Mouse (Mus musculus): Measurements from ENCODE around the gene Chst5.
A peak's percentile ranks its signal among the peaks of the same experiment; 100 is the strongest.
"Not testable (repeated sequence)": the region's sequence is repeated elsewhere in the genome, so short reads cannot be mapped to it uniquely, and the experiment has no call there.

Gene Chst5

GRCm38 (mm10) chr8:111871278-111871677 is 39.0 kb downstream of the Chst5 start:
- DNase-seq (ENCODE audit: low spot score) = no peak

GRCm38 (mm10) chr8:111870379-111870778 is 39.9 kb downstream of the Chst5 start:
- DNase-seq (ENCODE audit: low spot score) = no peak

- DNase-seq (ENCODE audit: low spot score) = no peak
Observed at GRCm38 (mm10) chr8:111868664-111869063, 41.6 kb downstream of the Chst5 start.

DNA sequence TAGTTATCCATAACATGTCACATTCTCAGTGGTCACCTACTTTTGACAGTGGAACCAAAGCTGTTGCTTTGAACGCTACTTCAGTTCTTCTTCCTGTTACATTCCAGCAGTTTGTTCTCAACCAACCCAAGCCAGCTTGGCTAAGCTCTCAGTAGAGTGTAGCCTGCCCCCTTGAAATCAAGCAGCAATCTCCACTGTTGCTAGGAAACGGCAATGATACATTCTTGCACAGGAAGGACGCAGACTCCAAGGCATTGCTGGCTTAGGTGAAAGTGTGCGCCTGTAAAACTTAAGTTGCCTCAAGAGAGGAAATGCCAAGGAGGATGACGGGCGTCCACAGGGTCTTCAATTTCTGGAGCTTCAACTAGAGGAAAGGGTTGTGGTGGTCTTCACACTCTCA is 44.4 kb downstream of the Chst5 start:
- no peak for DNase-seq (ENCODE audit: low spot score)

DNA sequence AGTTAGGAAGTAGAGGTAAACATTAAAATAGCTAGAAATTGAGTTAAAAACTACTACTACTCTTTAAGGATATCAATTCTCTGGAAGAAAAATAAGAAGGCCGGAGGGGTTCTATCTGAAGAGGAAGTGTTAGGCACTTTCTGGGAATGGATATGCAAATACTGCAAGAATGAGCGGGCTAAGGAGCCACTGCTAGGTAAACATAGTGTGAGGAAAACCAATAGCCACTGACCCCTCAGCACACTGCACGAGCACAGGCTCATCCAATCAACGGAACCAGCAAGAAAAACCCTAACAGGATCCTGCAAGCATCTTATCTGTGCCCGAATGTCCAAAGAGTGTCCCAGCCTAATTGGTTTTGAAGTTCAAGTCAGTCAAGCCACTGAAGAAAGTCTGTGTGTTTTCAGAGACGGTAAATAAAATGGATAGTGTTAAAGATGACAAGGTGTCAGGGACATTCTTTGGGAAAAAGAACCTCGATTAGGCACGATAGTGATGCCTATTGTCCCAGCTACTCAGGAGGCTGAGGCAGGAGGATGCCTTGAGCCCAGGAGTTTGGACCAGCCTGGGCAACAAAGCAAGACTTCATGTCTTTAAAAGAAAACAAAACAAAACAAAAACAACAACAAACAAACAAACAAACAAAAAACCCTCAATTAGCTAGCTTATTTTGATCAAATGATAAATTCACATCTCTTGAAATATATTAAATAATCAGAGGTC is 45.0 kb downstream of the Chst5 start:
- no peak for DNase-seq (ENCODE audit: low spot score)

DNA sequence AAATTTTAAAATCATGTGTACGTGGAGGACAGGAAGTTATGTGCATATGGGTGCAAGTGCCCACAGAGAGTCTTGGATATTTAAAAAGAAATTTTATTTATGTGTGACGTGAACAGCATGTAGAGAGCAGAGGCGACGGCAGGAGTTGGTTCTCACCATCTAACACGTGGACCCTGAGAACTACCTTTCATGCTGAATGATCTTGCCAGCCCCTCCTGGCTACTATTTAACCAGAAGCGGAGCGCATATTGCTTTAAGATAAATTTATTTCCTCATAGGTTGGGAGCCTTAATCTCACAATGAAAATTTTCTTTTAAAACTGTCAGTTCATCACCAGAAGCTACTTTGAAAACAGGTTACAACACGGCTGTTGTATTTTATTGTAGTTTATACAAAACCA is 45.6 kb downstream of the Chst5 start:
- DNase-seq (ENCODE audit: low spot score) = no peak

GRCm38 (mm10) chr8:111863280-111863679 is 47.0 kb downstream of the Chst5 start:
- DNase-seq (ENCODE audit: low spot score) = no peak

- DNase-seq (ENCODE audit: low spot score) = no peak
Observed at GRCm38 (mm10) chr8:111855977-111856376, 54.3 kb downstream of the Chst5 start.

- DNase-seq (ENCODE audit: low spot score) = peak; percentile 96
Observed at GRCm38 (mm10) chr8:111853861-111854501, 56.3 kb downstream of the Chst5 start, which contains the start of gene Cfdp1. Gene Cfdp1, minus strand, starts transcription at chr8:111854291.

- not testable (repeated sequence) for DNase-seq (ENCODE audit: low spot score)
Observed at GRCm38 (mm10) chr8:111853219-111853618, 57.0 kb downstream of the Chst5 start.

DNA sequence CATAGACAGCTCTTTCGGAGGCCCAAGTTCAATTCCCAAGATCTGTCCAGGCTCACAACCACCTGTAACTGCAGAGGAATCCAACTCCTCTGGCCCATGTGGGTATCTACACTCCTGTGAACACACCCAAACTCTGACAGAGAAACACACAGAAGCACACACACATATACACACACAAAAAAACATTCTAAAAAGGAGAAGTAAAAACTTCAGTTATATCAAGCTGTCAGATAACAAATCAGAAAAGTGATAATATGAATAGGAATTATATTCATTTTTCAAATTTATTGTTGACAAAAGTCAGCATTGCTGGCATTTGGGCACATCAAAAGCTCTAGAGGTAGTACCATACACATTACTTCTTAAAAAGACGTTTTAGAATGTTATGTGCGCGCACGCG is 63.5 kb downstream of the Chst5 start:
- DNase-seq (ENCODE audit: low spot score) = no peak

Data from urinary bladder, postnatal 14 days (tissue).